8 mouse cellular contexts compared by ENCODE assay signal in the genomic region with DNA sequence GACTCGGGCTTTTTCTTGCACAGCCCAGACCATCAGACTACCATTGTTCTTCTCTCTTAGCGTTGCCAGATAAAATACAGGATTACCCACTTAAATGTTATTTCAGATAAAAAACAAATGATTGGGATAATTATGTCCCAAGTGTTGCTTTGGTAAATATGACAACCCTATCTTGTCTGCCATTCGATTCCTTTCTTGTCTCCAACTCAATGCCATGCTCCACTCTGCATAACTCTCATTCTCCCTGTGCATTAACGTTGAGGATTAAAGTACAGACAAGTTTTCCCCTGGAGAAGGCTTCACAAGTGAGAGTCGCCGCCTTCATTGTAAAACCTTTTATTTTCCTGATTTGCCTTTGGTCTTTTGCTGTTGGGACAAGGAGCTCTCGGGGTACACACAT. TPM values are rescaled to one million over a fixed set of nuclear protein-coding genes. Genes with fewer than 3 reads are reported as not detected.
A peak's percentile ranks its signal among the peaks of the same experiment; 100 is the strongest.
DNase-seq lines count a peak whose midpoint lies in the region; ATAC-seq and TF ChIP-seq lines count a peak whose summit lies in the region.

No protein-coding gene starts in this region.

- peak overlapping the region; percentile 95 for H3K27ac ChIP-seq in heart, embryonic 13.5 days (replicated peaks)
- no peak overlapping the region; the same call in 1 of the 2 replicates for H3K27ac ChIP-seq in ES-E14 (ENCODE audit: insufficient read depth, low read depth, low read length, poor library complexity, severe bottlenecking)
- peak overlapping the region; percentile 95 for H3K27ac ChIP-seq in forebrain, embryonic 15.5 days (replicated peaks)
- H3K27ac ChIP-seq in liver, embryonic 16.5 days (ENCODE audit: low read length) = peak overlapping the region; percentile 91; the same call in 1 of the 2 replicates

- intact Hi-C loops in heart, postnatal 36 days (cut with DNase I) = loop anchor here (5.0 kb wide), 1 partner anchor 68 kb away; a partner anchor contains a TSS

- H3K4me1 ChIP-seq in heart, embryonic 13.5 days = no peaks in the 10 kb centered on the region
- peaks cover 0 to 9% of the 10 kb centered on the region in 2 experiments; a peak in 1 of 4 replicates for H3K4me1 ChIP-seq in ES-E14 (ENCODE audit: control insufficient read depth in 2 of 2, insufficient read depth in 2 of 2, low read length in 2 of 2, poor library complexity in 1 of 2)
- H3K4me1 ChIP-seq in forebrain, embryonic 15.5 days = 0 out of 2 replicates have a peak, but pooled peaks cover 3% of the 10 kb centered on the region
- H3K4me1 ChIP-seq in liver, embryonic 16.5 days (ENCODE audit: control insufficient read depth, low read depth, low read length) = no peaks in the 10 kb centered on the region; the same call in 1 of the 2 replicates

- WGBS in heart, embryonic 13.5 days = 41% methylated on average over 7 of the region's 7 CpGs
- 40% methylated on average over 7 of the region's 7 CpGs for WGBS in forebrain, embryonic 15.5 days
- WGBS in liver, embryonic 16.5 days (ENCODE audit: insufficient replicate concordance) = 44% methylated on average over 7 of the region's 7 CpGs

- in situ Hi-C loops in ES-E14 (cut with MboI; ENCODE audit: low sequenced_read_pairs in 2 of 2, unreplicated experiment in 2 of 2) = no loop called here

- no peaks in the 10 kb centered on the region for H3K9me3 ChIP-seq in heart, embryonic 13.5 days
- no peaks in the 10 kb centered on the region for H3K9me3 ChIP-seq in ES-E14 (ENCODE audit: control insufficient read depth, insufficient read depth, low read depth, low read length)
- no peaks in the 10 kb centered on the region for H3K9me3 ChIP-seq in forebrain, embryonic 15.5 days
- H3K9me3 ChIP-seq in liver, embryonic 16.5 days (replicated peaks; ENCODE audit: control insufficient read depth, low read length) = no peaks in the 10 kb centered on the region

- peak overlapping the region; percentile 67 for H3K4me2 ChIP-seq in heart, embryonic 13.5 days
- peak overlapping the region; percentile 38 for H3K4me2 ChIP-seq in forebrain, embryonic 15.5 days (replicated peaks)
- peak overlapping the region; percentile 56 for H3K4me2 ChIP-seq in liver, embryonic 16.5 days (ENCODE audit: low read depth, low read length)

- peak overlapping the region; percentile 71 for H3K4me3 ChIP-seq in heart, embryonic 13.5 days
- H3K4me3 ChIP-seq in ES-E14 (ENCODE audit: insufficient read depth in 1 of 2, low read depth in 1 of 2, low read length in 2 of 2, poor library complexity in 1 of 2, severe bottlenecking in 1 of 2) = peak overlapping the region; percentile 11 to 58; a peak in 3 of 4 replicates
- H3K4me3 ChIP-seq in forebrain, embryonic 15.5 days = peak overlapping the region; percentile 76
- peak overlapping the region; percentile 81 for H3K4me3 ChIP-seq in liver, embryonic 16.5 days (ENCODE audit: low read depth, low read length)

- ATAC-seq in heart, embryonic 13.5 days (ENCODE audit: extremely low read depth, insufficient number of reproducible peaks, low FRiP score, low TSS enrichment) = no peak
- peak; percentile 53 for ATAC-seq in forebrain, embryonic 15.5 days (replicated peaks)
- ATAC-seq in liver, embryonic 16.5 days (ENCODE audit: low read depth) = no peak

- H3K9ac ChIP-seq in heart, embryonic 13.5 days = 0 out of 2 replicates have a peak overlapping the region, but pooled peaks have one; percentile 24
- no peak overlapping the region; the same call in 1 of the 2 replicates for H3K9ac ChIP-seq in ES-E14 (ENCODE audit: insufficient read depth, low read depth, low read length, poor library complexity, severe bottlenecking)
- peak overlapping the region; percentile 24; the same call in 1 of the 2 replicates for H3K9ac ChIP-seq in forebrain, embryonic 15.5 days (replicated peaks)
- H3K9ac ChIP-seq in liver, embryonic 16.5 days (ENCODE audit: low read depth, low read length) = no peak overlapping the region

- peaks cover 15% of the 10 kb centered on the region for H3K27me3 ChIP-seq in heart, embryonic 13.5 days (replicated peaks)
- H3K27me3 ChIP-seq in forebrain, embryonic 15.5 days = no peaks in the 10 kb centered on the region
- H3K27me3 ChIP-seq in liver, embryonic 16.5 days (ENCODE audit: control insufficient read depth, insufficient read depth, low read depth, low read length) = no peaks in the 10 kb centered on the region; the same call in 1 of the 2 replicates

- no peak for DNase-seq in heart, postnatal 36 days
- no peak for DNase-seq in ES-E14 (ENCODE audit: low read depth, low spot score)
- DNase-seq in right cerebral cortex, adult 18-20 months = no peak
- DNase-seq in frontal cortex, postnatal 36 days (ENCODE audit: low spot score in 2 of 2) = no peak
- DNase-seq in adrenal gland, adult 2 months = no peak

- H3K36me3 ChIP-seq in heart, embryonic 13.5 days = no peaks in the 10 kb centered on the region
- no peaks in the 10 kb centered on the region for H3K36me3 ChIP-seq in ES-E14 (ENCODE audit: control insufficient read depth, insufficient read depth, low read length, poor library complexity, severe bottlenecking)
- no peaks in the 10 kb centered on the region for H3K36me3 ChIP-seq in forebrain, embryonic 15.5 days
- no peaks in the 10 kb centered on the region for H3K36me3 ChIP-seq in liver, embryonic 16.5 days (ENCODE audit: control insufficient read depth, insufficient read depth)

TF ChIP-seq in ES-E14, 5 proteins besides CTCF, POLR2A, EP300 and RAD21:
- no peak for TF ChIP-seq ZC3H11A (IDR thresholded peaks at IDR 0.05; ENCODE audit: borderline replicate concordance, low read depth, low read length)
- TF ChIP-seq CHD2 (IDR thresholded peaks at IDR 0.05; ENCODE audit: low read depth, low read length) = no peak
- TF ChIP-seq HCFC1 (IDR thresholded peaks at IDR 0.05; ENCODE audit: borderline replicate concordance, insufficient read depth, low read length) = no peak
- TF ChIP-seq MAFK (IDR thresholded peaks at IDR 0.05; ENCODE audit: insufficient read depth, low read depth, low read length) = no peak
- TF ChIP-seq ZNF384 (IDR thresholded peaks at IDR 0.05; ENCODE audit: low read depth, low read length) = no peak

RNA-seq across cellular contexts. Expression of a gene that starts 0.3 kb away (rescaled TPM):
- 8.2 and 8.4 TPM in 2 replicates for polyA plus RNA-seq in heart, embryonic 13.5 days (2015; fragmentation: Nextera tagmentation; extraction: Ambion mirVana)
- total RNA-seq in heart, postnatal 36 days (2021) = 10 to 100 TPM; 33.2 to 39.7 TPM
- total RNA-seq in ES-E14 (2012; rRNA removed) = 37.7 and 38.7 TPM in 2 replicates
- polyA plus RNA-seq in forebrain, embryonic 15.5 days (2015; fragmentation: Nextera tagmentation; extraction: Ambion mirVana) = 9.4 and 9.5 TPM in 2 replicates
- 6.8 and 8.5 TPM in 2 replicates for polyA plus RNA-seq in liver, embryonic 16.5 days (2015; fragmentation: Nextera tagmentation; extraction: Ambion mirVana)
- 10 to 100 TPM; 29.6 to 33.2 TPM for total RNA-seq in adrenal gland, adult 2 months (2021)
- polyA plus RNA-seq in adrenal gland, adult 2 months (2012; rRNA removed) = 9.4 and 15.1 TPM in 2 replicates

Comparison
In these comparisons a context has a peak if more than half of its experiments do, and no peak if none do; other contexts are left out.
1. H3K9ac ChIP-seq: peak in heart, embryonic 13.5 days (single experiment) and forebrain, embryonic 15.5 days (single experiment); none in ES-E14 (single experiment) and liver, embryonic 16.5 days (single experiment).
2. Peak in every context shown above with its lines, with median percentiles within 50 percentile points of each other: H3K4me2 ChIP-seq and H3K4me3 ChIP-seq.